Mouse (Mus musculus) testis, adult 2 months (tissue): ENCODE measurements around the gene Adap2. TPM values are rescaled to one million over a fixed set of nuclear protein-coding genes. Genes with fewer than 3 reads are reported as not detected.
"Not testable (repeated sequence)": the region's sequence is repeated elsewhere in the genome, so short reads cannot be mapped to it uniquely, and the experiment has no call there.

Experiments used
- H3K27ac ChIP-seq: fragments of 200-500 bp; 2 replicates; pipeline ENCODE4 v1.5.1; 2012; ENCODE audit warnings: low read depth, low read length; ENCODE audit not compliant: control insufficient read depth, insufficient read depth
- H3K27me3 ChIP-seq: fragments of 200-500 bp; 2 replicates; pipeline ENCODE4 v1.6.1; 2012; ENCODE audit warnings: mild to moderate bottlenecking, low read length, moderate library complexity; ENCODE audit not compliant: control insufficient read depth, insufficient read depth
- H3K36me3 ChIP-seq: fragments of 200-500 bp; 2 replicates; pipeline ENCODE4 v1.6.1; 2012; ENCODE audit warnings: mild to moderate bottlenecking, low read length; ENCODE audit not compliant: control insufficient read depth, insufficient read depth
- H3K4me1 ChIP-seq: fragments of 200-500 bp; 2 replicates; pipeline ENCODE4 v1.6.1; 2012; ENCODE audit warnings: low read length; ENCODE audit not compliant: control insufficient read depth, insufficient read depth
- H3K4me3 ChIP-seq: fragments of 200-500 bp; 2 replicates; pipeline ENCODE4 v1.5.1; 2012; ENCODE audit warnings: low read depth, mild to moderate bottlenecking, low read length, moderate library complexity, mixed read lengths; ENCODE audit not compliant: control insufficient read depth
- CTCF ChIP-seq: fragments of 200-500 bp; IDR thresholded peaks from 2 replicates; pipeline ENCODE4 v1.5.1; 2012; ENCODE audit warnings: low read depth, mild to moderate bottlenecking, inconsistent platforms, low read length, moderate library complexity; ENCODE audit not compliant: control insufficient read depth, insufficient read depth, insufficient replicate concordance
- POLR2A ChIP-seq: fragments of 200-500 bp; IDR thresholded peaks from 2 replicates; pipeline ENCODE4 v1.6.1; 2012; ENCODE audit warnings: low read depth, mild to moderate bottlenecking, inconsistent platforms, low read length, moderate library complexity; ENCODE audit not compliant: control insufficient read depth
- polyA plus RNA-seq: library from polyadenylated mRNA; depleted of rRNA; stranded (reverse); fragments of >200 nt; gene quantifications from 2 replicates; pipeline ENCODE4 v1.2.3, GENCODE M21; 2012

The Adap2 gene
- polyA plus RNA-seq, 1 experiment, result 0.86 TPM

DNA sequence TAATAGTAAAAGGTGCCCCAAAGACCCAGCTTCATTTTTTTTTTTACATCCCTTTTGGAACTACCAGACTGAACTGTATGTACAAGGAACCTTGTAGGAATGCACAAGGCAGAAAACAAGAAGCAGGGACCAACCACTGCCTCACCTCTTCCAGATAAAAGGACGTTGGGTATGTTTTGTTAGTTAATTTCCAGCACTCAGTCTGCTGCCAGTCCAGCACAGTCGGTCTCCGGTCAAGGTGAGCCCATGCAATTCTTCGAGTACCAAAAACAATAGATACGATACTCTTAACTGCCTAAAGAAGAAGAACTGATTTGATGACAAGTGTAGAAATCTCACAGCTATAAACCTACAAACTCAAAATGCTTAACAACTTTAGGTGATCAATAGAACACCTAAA lies 16.1 kb upstream of the Adap2 start:
- H3K4me1 ChIP-seq, result peaks cover 2% of the 10 kb centered on the region
- no peak overlapping the region for H3K27ac ChIP-seq
- H3K4me3 ChIP-seq, result no peak overlapping the region
- H3K27me3 ChIP-seq, result no peaks in the 10 kb centered on the region
- no peaks in the 10 kb centered on the region for H3K36me3 ChIP-seq
- TF ChIP-seq POLR2A, result no peak
- TF ChIP-seq CTCF, result no peak

DNA sequence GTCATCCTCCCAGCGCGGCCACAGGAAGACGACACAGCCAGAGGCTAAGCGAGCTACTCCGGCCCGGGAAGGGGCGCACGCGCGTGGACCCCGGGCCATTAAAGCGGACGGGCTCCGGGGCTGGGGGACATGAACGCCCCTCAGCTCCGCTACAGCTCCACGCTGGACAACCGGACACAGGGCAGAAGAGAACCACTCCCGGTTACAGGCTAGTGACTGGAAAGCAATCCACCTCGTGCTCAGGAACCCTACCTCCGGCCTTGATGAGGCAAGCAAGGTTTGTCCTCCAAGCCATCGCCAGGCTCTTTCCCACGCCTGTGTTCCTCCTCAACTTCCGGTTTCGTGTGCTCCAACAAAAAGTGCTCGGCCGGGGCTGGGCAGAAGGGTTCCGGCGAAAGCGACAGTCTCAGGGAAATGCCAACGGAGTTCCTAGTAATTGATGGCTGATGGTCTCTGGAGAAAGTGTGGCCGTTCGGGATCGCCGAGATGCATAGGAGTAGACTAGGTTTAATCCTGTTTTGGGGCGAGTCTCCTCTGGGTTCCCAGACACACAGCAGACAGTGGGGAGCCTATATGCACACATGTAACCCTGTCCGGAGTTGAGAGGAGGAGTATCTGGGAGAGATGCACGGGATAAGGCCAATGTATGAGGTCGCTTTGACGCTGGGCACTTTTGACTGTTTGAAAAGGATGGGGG lies 11.9 kb upstream of the Adap2 start, which contains the start of gene Tefm:
TSS of gene Tefm (minus strand) at position 351 of the 697 bp plus-strand sequence.
- TF ChIP-seq POLR2A (peak; percentile 73; the same call in 1 of the 2 replicates), CTCF (no peak)
- peak within 1 kb of the TSS; percentile 90 for H3K27ac ChIP-seq
- no peaks in the 10 kb centered on the region for H3K36me3 ChIP-seq

DNA sequence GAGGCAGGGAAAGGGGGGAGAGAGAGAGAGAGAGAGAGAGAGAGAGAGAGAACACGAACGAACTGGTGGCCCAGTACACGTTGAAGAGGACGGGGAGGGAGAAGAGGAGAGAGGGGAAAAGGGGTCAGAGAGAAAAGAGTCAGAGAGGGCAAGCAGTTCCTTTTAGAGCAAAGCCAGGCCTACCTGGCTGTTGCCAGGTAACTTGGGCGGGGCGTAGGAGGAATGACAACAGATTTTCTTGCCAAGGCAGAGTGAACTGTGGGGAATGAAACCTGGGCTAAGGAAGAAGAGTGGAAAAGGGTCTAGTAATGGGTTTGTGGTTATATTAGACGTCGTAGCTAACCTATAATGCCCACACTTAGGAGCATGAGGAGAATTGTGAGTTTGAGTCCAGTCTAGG lies 11.0 kb upstream of the Adap2 start:
- H3K4me3 ChIP-seq, result peak overlapping the region; percentile 97
- peak overlapping the region; percentile 61 for H3K27ac ChIP-seq
- no peaks in the 10 kb centered on the region for H3K36me3 ChIP-seq
- no peak for TF ChIP-seq CTCF
- TF ChIP-seq POLR2A, result no peak
- H3K4me1 ChIP-seq, result peaks cover 7% of the 10 kb centered on the region
- H3K27me3 ChIP-seq, result no peaks in the 10 kb centered on the region

More for the DNA sequence above, 11.9 kb upstream of the Adap2 start, which contains the start of gene Tefm:
- H3K4me3 ChIP-seq, result peak within 1 kb of the TSS; percentile 97
- peaks cover 7% of the 10 kb centered on the region for H3K4me1 ChIP-seq
- no peaks in the 10 kb centered on the region for H3K27me3 ChIP-seq

DNA sequence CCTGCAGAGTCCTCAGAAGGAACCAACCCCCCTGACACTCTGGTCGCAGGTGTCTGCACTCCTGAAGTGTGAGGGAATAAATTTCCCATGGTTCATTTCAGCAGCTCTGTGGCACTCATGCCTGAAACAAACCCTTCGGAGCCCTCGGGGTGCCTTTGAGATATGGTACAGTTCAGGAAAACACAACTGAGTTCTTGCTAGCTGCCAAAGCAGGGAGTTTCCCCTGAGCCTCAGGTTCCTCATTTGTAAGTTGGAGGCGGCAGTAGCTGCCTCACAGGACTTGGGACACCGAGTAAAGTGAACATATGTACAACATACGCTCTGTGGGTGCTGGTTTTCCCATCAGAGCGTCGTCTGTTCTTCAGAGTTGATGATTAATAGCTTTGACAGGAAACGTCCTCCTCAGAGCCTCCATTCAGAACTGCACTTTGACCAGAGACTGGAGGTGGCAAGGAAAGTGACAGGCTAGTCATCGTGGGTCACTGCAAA lies 8.1 kb upstream of the Adap2 start:
- H3K4me3 ChIP-seq, result no peak overlapping the region
- no peak overlapping the region for H3K27ac ChIP-seq
- no peaks in the 10 kb centered on the region for H3K36me3 ChIP-seq
- peaks cover 7% of the 10 kb centered on the region for H3K4me1 ChIP-seq
- H3K27me3 ChIP-seq, result no peaks in the 10 kb centered on the region
- TF ChIP-seq POLR2A, result no peak
- TF ChIP-seq CTCF, result no peak

DNA sequence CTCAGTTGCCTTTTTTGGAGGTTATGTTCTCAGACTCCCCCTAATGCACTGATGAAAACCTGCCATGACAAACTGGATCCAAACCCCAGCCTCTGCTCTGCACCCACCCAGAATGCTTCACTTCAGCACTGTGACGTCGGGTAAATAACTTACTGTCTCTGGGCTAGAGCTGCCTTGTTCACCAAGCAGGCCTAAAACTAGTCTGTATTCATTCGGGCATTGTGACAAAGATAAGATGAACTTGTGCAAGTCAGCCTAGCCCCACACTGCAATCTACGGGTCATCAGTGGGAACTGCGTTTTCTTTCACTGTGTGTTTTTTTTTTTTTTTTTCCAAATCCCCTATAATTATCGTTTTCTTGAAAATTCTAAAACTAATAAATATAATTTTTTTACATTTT lies 6.2 kb upstream of the Adap2 start:
- peaks cover 4% of the 10 kb centered on the region for H3K4me1 ChIP-seq
- H3K27ac ChIP-seq, result no peak overlapping the region
- no peak for TF ChIP-seq CTCF
- no peak for TF ChIP-seq POLR2A
- no peaks in the 10 kb centered on the region for H3K36me3 ChIP-seq
- no peaks in the 10 kb centered on the region for H3K27me3 ChIP-seq
- H3K4me3 ChIP-seq, result no peak overlapping the region

DNA sequence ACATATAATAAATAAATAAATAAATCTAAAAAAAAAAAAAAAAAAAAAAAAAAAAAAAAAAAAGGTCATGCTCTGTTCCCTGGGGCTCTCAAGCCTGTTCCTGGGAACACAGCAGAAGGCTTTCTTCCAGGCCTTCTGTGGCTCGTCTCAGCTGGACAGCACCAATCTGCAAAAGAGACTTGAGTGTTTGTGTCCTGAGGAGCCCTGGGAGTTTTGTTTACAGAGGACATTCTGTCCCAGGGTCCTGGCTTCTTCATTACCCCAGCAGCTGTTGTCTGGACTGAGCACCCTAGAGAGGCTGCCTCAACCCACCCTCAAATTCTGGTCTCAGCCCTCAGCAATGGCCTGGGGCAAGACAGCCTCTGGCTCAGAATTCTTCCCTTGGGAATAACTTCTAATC lies 5.6 kb upstream of the Adap2 start:
- no peaks in the 10 kb centered on the region for H3K4me1 ChIP-seq
- H3K36me3 ChIP-seq, result no peaks in the 10 kb centered on the region
- H3K4me3 ChIP-seq, result no peak overlapping the region
- H3K27me3 ChIP-seq, result no peaks in the 10 kb centered on the region
- no peak for TF ChIP-seq POLR2A
- TF ChIP-seq CTCF, result no peak
- H3K27ac ChIP-seq, result no peak overlapping the region

DNA sequence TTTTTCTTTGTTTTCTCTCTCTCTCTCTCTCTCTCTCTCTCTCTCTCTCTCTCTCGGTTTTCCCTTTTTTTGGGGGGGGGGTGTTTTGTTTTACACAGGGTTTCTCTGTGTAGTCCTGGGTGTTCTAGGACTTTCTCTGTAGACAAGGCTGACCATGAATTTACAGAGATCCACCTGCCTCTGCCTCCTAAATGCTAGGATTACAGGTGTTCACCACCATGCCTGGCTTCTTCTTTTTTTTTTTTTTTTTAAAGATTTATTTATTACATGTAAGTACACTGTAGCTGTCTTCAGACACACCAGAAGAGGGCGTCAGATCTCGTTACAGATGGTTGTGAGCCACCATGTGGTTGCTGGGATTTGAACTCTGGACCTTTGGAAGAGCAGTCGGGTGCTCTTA lies 4.9 kb upstream of the Adap2 start:
- not testable (repeated sequence) for H3K4me1 ChIP-seq, H3K27me3 ChIP-seq, H3K4me3 ChIP-seq, H3K27ac ChIP-seq, H3K36me3 ChIP-seq

DNA sequence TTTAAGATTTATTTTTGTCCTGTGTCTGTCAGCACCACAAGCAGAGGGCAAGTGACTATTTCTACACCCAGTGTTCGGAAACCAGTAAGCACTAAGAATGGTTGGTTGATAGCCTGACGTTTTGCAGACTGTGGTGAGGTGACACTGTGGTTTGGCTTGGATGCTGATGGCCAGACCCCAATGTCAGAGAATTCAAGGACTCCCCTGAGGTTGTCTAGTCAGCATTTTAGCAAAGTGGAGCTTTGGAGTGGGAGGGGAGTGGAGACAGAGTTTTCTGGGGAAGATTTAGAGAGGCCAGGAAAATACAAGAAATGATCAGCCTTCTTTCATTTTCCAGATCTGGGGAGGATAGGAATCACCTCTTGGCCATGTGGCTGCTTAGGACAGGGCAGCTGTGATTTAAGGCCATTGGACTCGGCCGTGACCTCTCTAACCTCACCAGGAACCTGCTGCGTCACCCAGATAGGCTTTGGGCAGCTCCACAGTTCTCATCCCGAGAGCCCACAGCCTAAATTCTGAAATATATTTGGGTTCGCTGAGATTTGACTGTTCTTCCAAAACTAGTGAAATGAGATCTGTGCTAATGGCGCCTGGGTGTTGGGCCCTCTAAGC lies 4.4 kb upstream of the Adap2 start:
- Histone ChIP-seq H3K4me1 (peaks cover 3% of the 10 kb centered on the region; the same call in 1 of the 2 replicates), H3K4me3 (no peak overlapping the region), H3K27ac (no peak overlapping the region; the same call in 1 of the 2 replicates), H3K36me3 (no peaks in the 10 kb centered on the region), H3K27me3 (no peaks in the 10 kb centered on the region)
- no peak for TF ChIP-seq POLR2A
- TF ChIP-seq CTCF, result no peak
